Mouse (Mus musculus): ENCODE measurements around the gene Ppfia2. TPM values are rescaled to one million over a fixed set of nuclear protein-coding genes. Genes with fewer than 3 reads are reported as not detected.

Gene Ppfia2
- total RNA-seq (2021), result under 1 TPM; 0.24 to 0.35 TPM
- long read RNA-seq, experiment 1, result 0 reads
- long read RNA-seq, experiment 2, result 0 reads

DNA sequence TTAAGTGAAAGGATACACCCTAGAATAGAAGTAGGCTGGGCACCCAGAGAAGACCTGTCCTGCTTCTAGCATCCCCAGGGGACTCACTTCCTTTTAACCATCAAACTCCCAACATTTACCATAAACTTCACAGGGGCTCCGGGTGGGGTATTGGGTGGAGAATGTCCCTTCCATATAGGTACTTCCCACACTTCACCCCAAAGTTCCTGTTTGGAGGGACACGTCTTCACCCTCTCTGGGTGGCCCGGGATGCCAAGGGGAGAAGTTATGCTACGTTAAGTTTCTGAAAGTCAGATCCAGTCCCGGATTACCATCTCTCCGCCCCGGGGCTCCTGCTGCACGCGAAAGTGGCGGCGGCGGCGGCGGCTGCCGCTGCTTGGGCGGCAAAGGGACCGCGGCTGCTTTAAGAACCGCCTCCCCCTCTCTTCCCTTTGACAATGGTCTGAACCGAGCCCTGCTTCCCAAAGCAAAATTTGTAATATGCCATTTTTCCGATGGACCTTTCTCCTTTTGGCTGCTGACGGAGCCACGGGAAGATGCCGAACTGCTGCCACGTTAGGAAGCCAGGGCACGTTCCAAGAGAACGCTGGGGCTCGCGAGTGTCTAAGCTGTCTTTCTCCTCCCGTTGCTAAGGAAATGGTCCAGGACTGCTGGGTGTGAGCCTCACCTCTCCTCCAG is at the start of gene Ppfia2:
Ppfia2 (plus strand) TSS at position 485 of the 678 bp plus-strand sequence.
- intact Hi-C loops (cut with DNase I; ENCODE audit: low total_unique reads), result no loop called here
- no peak for DNase-seq

DNA sequence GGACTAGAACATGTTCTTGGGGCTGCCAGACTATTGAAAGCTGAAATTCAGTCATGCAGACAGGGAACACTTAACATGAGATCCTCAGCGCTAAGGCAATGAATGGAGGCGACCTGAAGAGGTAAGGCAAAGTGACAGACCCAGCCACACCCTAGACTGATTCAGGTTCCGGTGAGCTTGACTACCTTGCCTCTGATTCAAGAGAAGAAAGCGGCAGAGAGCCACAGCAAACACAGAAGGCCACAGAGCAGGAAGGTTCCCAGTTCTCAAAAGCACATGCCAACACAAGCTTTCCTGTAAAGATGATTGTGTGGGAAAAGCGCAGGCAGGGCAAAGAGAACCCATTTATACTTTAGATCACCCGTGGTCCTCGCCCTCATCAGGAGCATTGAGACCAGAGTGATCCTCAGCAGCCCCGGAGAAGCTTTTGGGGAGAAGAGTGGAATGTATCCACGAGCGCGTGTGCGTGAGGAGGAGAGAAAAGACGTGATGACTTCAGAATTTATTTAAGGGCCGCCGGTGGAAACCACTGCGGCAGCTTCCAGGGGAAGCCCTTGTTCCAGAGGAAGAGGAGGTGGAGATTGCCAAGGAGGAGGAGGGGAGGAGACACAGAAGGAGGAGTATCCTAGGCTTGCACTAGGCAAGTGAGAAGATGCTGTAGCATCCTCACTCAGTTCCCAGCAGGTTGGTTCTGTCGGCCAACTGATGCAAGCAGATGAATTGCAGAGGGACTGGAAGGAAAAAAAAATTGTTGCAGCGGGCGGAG is 1.0 kb upstream of the Ppfia2 start:
- intact Hi-C loops (cut with DNase I; ENCODE audit: low total_unique reads), result no loop called here

DNA sequence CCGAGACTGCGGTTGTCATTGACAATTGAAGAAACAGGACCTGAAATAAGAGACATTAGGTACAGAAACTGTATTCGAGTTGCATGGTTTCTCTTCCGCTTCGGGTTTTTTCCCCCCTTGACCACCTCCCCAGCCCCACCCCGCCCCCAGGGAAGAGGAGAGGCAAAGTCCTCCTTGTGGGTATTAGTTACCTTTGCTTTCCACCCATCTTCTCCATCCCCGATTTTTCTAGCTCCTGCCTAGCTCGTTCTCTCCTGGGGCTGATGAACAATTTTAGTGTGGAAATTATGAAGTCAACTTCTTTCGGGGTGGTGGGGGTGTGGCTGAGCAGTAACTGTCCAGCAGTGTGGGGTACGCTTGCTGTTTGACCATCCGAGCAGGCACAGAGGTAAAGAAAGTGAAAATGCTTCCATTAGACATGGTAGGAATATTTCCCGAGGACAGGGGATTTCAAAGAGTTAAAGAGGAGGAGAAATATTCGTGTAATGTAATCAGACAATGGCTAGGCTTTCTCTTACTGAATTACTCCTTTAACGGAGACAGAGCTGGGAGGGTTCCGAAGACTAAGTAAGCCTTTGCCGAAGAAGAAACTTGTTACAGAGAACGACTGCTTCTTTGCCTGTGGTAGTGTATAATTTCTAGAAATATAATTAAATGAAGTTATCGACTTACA is 530 bp downstream of the Ppfia2 start:
- no peak for DNase-seq
- intact Hi-C loops (cut with DNase I; ENCODE audit: low total_unique reads), result no loop called here

More for the DNA sequence above, 1.0 kb upstream of the Ppfia2 start:
- DNase-seq, result no peak

DNA sequence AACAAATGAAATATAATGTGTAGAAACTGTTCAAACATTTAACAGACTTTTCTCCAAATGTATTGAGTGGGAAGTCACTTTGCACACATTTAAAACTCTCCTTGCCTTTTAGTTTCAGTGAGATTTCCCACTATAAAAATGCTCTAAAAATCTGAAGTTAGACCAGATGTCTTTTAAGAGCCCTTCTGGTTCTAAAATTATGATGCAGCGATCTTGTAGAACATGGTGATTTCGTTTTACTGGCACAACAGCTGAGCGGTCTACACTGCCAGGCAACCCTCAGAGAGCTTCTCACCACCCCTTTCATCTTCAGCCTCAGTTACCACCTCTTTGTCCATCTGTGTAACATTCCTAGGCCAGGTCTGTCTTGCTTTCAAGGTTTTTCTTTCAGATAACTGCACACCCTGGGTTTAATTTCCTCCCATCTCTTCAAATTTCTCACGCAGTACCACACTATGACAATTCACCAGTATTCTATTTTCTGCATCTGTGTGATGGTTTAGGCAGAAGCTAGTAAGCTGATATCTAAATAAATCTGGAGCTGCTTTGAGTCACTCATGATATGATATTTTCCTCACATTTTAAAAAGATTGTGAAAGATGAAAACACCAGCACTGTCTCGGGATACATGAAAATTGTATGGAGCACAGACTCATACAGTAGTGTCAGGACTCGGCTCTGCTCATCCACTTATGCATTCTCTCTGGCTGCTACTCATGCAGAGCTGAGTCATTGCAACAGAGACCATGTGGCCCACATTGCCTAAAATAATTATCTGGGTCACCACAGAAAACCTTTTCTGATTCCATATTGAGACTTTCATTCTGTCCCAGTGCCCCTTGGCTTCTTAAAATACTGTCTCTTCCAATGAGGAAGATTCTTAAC is 39.4 kb downstream of the Ppfia2 start:
- no peak for DNase-seq
- intact Hi-C loops (cut with DNase I; ENCODE audit: low total_unique reads), result no loop called here

DNA sequence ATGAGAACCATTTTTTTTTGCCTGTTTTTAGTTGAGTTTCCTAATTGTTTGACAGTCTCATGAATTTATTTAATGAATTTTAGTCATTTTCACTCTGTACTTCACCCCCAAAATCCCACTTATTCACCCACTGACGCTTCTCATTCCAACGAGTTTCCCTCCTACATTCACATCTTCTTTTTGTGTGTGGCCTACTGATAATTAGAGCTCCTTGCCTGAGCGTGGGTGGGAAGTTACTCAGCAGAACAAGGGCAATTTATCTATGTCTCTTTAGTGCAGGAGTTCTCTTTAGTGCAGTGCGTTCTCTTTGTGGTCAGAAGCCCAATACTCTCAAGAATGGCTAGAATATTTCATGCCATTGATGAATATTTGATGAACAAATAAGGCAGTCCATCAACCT is 95.9 kb downstream of the Ppfia2 start:
- DNase-seq, result no peak
- intact Hi-C loops (cut with DNase I; ENCODE audit: low total_unique reads), result no loop called here

DNA sequence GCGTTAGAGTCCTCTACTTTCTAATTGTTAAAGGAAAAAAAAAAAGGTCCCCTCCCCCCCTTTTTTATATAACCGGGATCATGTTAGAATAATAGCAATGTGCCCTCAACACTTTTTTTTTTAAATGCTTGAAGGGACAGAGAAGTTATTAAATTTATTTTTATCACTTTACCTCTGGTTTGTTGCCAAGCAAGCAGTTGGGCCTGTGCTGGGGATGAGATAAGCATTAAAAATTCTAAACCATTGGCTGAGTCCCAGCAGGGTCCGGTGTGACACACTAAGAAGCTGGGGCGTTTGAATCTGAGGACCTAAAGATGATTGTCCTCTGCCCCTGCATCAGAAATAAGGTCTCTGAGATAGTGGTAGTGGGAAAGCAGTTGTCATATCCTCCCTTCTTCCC is 114.9 kb downstream of the Ppfia2 start:
- intact Hi-C loops (cut with DNase I; ENCODE audit: low total_unique reads), result loop anchor here (10.0 kb wide), 1 partner anchor 710 kb away; no protein-coding TSS in a partner anchor

DNA sequence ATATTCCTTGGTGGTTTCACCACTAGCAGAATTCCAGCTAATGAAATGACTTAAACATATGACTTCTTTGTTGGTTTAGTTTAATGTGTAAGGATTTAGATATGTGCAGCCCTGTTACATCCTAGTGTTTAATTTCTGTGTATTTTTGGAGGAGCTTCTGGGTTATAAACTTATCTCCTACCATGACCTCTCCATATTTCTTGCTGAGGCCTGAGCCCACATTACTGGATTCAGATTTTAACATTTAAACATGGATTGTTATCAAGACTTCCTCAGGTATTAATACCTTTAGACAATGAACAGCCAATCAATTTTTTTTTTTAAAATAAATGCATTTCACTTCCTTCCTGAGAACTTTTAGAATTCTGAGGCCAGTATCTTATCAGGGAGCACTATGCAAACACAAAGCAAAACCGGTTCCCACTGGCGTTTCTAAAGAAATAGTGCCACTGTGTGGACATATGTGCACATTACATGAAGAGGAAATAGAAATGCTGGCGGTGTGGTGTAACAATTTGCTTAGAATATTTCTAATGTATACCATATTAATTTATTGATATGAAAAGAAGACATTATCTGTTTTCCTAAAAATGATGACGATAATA is 115.4 kb downstream of the Ppfia2 start:
- no peak for DNase-seq
- intact Hi-C loops (cut with DNase I; ENCODE audit: low total_unique reads), result loop anchor here (10.0 kb wide), 1 partner anchor 711 kb away; no protein-coding TSS in a partner anchor

More for the DNA sequence above, 114.9 kb downstream of the Ppfia2 start:
- no peak for DNase-seq

DNA sequence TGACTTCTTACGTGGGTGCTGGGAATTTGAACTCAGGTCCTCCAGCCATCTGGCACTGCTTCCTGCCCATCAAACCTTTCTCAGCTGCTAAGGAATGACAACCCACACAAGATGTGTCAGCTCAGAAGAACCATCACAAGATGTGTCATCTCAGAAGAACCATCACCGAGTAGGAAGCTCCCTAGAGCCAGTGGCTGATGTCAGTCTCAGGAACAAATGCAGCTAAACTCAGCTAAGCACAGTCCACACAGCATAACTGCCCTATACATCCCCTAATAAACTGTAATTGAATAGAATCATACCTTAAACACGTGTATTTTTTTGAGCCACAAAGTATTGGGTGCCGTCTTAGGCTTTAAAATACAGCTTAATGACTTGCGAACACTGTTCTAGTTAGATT is 117.7 kb downstream of the Ppfia2 start:
- intact Hi-C loops (cut with DNase I; ENCODE audit: low total_unique reads), result loop anchor here (10.0 kb wide), 1 partner anchor 713 kb away; no protein-coding TSS in a partner anchor

DNA sequence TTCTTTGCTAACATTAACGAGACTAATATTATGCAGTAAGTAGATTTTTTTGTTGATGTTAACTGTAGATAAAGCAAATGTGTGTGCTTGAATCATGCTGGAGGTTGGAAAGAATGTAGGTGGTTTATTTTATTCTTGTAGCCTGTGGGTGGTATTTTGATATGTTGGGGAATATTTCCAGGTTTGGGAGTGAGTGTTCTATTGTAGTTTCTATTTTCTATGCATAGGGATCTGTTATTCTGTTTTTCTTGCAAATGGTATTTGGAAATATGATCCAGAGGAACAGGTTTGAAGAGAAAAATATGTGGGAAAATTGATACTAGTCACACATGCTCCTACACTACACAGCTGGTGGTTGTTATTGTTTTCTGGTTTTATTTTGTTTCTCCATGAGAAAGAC is 120.8 kb downstream of the Ppfia2 start:
- DNase-seq, result no peak
- intact Hi-C loops (cut with DNase I; ENCODE audit: low total_unique reads), result no loop called here

More for the DNA sequence above, 117.7 kb downstream of the Ppfia2 start:
- no peak for DNase-seq

DNA sequence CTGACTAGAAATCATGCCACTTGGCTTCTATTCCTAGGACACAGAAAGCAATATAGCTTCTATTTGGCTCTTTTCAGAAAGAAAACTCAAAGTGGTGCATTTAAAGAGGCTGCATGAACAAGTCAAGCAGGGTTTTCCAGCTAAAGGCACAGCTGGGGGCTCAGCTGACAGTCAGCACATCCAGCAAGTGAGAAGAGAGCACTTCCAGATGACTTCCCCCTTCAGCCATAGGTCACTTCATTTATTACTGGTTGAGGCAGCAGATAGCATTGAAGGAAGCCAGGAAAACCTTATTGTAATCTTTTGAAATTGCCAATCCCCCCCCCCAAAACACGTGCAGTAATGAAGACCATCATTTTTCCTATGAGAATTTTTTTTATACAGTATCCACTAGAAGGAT is 126.8 kb downstream of the Ppfia2 start:
- DNase-seq, result no peak
- intact Hi-C loops (cut with DNase I; ENCODE audit: low total_unique reads), result no loop called here

DNA sequence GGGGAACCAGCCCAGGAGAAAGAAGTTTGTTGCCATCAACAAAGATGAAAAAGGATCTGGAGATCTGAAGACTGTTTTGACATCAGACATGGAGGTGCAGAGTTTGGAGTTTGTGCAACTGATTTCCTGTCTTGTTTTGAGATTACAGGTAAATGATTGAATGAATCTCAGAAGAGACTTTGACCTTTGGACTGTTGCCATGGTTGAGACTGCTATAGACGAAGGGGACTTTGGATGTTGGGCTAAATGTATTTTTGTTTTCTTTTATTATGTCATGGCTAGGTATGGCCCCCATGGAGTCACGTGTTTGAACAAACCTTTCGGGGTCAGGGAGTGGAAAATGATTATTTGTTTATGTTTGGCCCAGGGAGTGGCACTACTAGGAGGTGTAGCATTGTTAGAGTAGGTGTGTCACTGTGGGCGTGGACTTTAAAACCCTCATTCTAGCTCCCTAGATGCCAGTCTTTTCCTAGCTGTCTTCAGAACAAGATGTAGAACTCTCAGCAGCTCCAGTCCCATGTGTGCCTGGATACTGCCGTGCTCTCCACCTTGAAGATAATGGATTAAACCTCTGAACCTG is 133.3 kb downstream of the Ppfia2 start:
- intact Hi-C loops (cut with DNase I; ENCODE audit: low total_unique reads), result no loop called here
- DNase-seq, result no peak

DNA sequence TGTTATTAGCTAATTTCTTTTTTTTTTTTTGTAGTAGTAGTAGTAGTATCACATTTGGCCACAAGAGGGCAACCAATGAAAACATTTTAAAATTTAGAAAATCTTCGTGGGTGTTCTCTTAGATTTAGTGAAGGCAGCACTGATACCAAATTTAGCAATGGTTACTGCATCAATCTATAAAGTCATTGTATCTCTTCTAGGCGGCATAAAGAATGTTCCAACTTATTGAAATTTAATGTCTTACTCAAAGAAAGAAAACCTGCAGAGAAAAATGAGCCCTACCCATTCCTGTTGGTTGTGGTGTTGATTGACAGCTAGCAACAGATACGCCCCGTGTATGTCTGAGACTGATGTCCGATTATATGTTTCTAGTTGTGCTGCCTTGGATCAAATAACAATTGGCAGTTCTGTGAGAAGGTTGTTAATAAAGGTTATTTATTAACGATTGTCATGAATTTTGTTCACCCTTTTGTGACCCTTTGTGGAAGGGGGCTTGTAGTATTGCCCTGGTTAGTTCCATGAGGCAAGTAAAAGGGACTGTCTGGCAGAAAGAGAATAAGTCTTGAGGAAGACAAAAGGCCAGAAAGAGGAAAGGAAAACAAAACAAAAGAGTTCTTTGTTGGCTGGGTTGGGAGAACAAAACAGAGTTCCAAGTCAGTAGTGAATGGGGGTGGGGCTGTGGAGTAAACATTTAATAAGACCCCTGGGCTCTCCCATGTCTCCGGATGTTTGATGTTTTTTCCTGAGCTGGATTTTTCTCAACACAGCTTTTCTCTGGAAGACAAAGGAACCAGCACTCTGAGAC is 139.2 kb downstream of the Ppfia2 start:
- intact Hi-C loops (cut with DNase I; ENCODE audit: low total_unique reads), result no loop called here
- no peak for DNase-seq

DNA sequence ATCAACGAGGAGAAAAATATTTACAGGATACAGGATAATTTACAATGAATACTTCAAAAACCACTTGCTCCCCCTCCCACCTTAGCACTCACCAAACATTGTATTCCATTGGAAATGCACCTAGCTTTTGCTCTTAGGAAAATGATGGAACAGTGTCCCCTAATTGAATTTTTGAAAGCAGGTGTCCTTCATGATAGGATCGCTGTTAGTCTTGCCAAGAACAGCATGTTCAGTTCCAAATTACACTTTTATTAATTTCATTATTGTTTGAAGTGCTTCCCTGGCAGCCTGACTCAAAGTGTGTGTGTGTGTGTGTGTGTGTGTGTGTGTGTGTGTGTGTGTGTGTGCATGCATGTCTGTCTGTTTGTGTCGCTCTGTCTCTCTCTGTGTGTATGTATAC is 140.1 kb downstream of the Ppfia2 start:
- intact Hi-C loops (cut with DNase I; ENCODE audit: low total_unique reads), result no loop called here
- no peak for DNase-seq

DNA sequence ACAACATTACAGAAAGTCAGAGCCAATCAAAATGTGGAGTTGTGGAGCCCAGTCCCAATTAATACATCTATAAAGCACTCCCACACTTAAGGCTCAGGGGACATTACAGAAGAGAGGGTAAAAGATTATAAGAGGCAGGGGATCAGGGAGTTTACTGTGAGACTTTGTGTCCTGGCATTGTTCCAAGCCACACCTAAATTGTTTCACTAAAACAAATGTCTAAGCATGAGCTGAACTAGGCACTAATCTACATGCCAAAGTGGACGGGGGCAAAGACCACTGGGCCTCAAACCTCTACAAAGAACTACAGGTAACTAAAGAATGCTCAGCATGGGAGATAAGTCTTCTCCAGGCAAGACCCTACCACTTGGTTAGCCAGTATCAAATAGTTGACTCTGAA is 148.1 kb downstream of the Ppfia2 start:
- intact Hi-C loops (cut with DNase I; ENCODE audit: low total_unique reads), result no loop called here
- DNase-seq, result no peak

DNA sequence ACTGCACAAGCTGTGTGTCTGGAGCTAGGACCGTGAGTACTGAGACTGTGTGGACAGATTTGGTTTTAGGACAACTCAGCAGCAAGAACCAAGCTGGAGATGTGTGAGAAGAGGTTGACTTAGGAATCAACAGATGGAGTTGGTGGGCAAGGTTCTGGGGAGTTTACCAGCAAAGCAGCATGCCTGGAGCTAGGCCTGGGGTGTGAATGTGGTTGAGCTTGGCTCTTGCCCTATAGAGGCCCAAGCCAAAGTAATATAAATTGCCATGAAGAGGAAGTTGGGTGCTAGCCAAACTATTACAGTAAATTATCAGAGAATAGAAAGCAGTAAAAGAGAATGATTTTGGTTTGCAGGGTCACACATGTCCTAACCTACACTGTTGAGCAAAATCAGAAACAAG is 150.8 kb downstream of the Ppfia2 start:
- intact Hi-C loops (cut with DNase I; ENCODE audit: low total_unique reads), result no loop called here
- DNase-seq, result no peak

DNA sequence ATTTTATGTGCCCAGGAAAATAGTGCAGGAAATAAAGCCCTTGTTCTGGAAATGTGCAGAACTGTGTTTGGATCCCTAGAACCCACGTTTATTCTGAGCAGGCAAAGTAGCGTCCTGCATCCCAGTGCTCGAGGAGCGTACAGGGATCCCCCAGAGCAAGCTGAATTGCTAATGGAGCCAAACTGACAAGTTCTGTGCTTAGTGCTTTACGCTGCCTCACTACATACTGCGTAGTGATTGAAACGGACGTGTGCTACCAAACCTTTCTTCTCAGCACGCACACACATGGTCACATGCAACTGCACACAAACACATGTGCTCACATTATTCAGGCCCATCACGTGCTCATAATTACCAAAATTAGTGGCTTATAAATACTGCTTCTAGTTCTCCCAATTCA is 153.2 kb downstream of the Ppfia2 start:
- no peak for DNase-seq
- intact Hi-C loops (cut with DNase I; ENCODE audit: low total_unique reads), result no loop called here

DNA sequence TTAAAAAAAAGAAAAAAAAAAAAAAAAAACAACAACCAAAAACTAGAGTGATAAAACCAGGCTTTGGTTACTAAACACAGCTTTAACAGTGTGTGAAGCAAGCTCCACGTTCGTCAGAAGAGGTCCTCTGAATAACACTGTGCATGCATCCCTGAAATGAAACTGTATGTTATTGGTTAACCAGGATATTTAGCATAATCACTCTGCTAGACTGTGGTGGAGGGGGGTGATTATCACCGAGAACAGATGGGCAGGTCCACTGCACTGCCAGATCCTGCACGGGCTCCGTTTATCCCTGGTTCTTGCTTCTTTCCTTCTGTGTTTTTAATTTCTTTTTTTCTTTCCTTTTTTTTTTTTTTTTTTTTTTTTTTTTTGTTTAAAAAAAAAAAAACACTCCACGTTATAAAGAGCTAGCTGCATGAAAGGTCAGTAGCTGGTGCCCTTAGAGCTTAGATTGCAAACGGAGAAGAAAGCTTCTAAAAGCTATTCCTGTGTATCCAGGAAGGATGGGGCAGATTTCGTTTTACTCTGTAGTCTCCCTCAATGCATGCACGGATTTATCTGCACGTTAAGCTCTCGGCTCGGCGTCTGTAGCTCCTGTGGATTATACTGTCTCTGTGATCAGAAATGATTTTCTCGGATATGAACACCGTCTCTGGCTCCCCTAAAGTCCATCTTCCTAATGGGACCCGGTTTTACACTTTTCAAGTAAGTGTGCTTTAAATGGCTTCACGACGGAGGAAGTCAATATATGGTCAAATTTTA is 162.2 kb downstream of the Ppfia2 start:
- intact Hi-C loops (cut with DNase I; ENCODE audit: low total_unique reads), result no loop called here
- no peak for DNase-seq
